Mouse (Mus musculus): ENCODE measurements around the gene Coq3.

Coq3 gene

GRCm38 (mm10) chr4:21879565-21880220 is at the start of gene Coq3:
TSS of gene Coq3 (plus strand) at chr4:21879673.
- in situ Hi-C loops (cut with MboI; ENCODE audit: low sequenced_read_pairs): no loop called here

GRCm38 (mm10) chr4:21832844-21833243 is 46.6 kb upstream of the Coq3 start:
- in situ Hi-C loops (cut with MboI; ENCODE audit: low sequenced_read_pairs): no loop called here

- in situ Hi-C loops (cut with MboI; ENCODE audit: low sequenced_read_pairs): no loop called here
These were observed 31.8 kb upstream of the Coq3 start, which contains the start of gene Pnisr for GRCm38 (mm10) chr4:21847481-21848286. TSS of gene Pnisr (plus strand) at chr4:21847583.

- in situ Hi-C loops (cut with MboI; ENCODE audit: low sequenced_read_pairs): no loop called here
These were observed 31.2 kb upstream of the Coq3 start for GRCm38 (mm10) chr4:21848287-21848630.

- in situ Hi-C loops (cut with MboI; ENCODE audit: low sequenced_read_pairs): no loop called here
These were observed 22.0 kb upstream of the Coq3 start for GRCm38 (mm10) chr4:21857481-21857880.

- in situ Hi-C loops (cut with MboI; ENCODE audit: low sequenced_read_pairs): no loop called here
These were observed 14.2 kb upstream of the Coq3 start for GRCm38 (mm10) chr4:21865226-21865625.

GRCm38 (mm10) chr4:21878776-21879175 is 697 bp upstream of the Coq3 start:
- in situ Hi-C loops (cut with MboI; ENCODE audit: low sequenced_read_pairs): no loop called here

- in situ Hi-C loops (cut with MboI; ENCODE audit: low sequenced_read_pairs): no loop called here
These were observed 3.3 kb downstream of the Coq3 start for GRCm38 (mm10) chr4:21882806-21883205.

GRCm38 (mm10) chr4:21885831-21886230 is 6.4 kb downstream of the Coq3 start:
- in situ Hi-C loops (cut with MboI; ENCODE audit: low sequenced_read_pairs): no loop called here

- in situ Hi-C loops (cut with MboI; ENCODE audit: low sequenced_read_pairs): no loop called here
These were observed 51.7 kb downstream of the Coq3 start, which contains the start of gene Faxc for GRCm38 (mm10) chr4:21930971-21931771. TSS of gene Faxc (plus strand) at chr4:21931329.

GRCm38 (mm10) chr4:21931772-21932630 is 52.5 kb downstream of the Coq3 start:
- in situ Hi-C loops (cut with MboI; ENCODE audit: low sequenced_read_pairs): no loop called here

- in situ Hi-C loops (cut with MboI; ENCODE audit: low sequenced_read_pairs): no loop called here
These were observed 55.9 kb downstream of the Coq3 start for GRCm38 (mm10) chr4:21935378-21935777.

- in situ Hi-C loops (cut with MboI; ENCODE audit: low sequenced_read_pairs): no loop called here
These were observed 57.0 kb downstream of the Coq3 start for GRCm38 (mm10) chr4:21936424-21936823.

- in situ Hi-C loops (cut with MboI; ENCODE audit: low sequenced_read_pairs): no loop called here
These were observed 58.4 kb downstream of the Coq3 start for GRCm38 (mm10) chr4:21937890-21938289.

- in situ Hi-C loops (cut with MboI; ENCODE audit: low sequenced_read_pairs): no loop called here
These were observed 65.2 kb downstream of the Coq3 start for GRCm38 (mm10) chr4:21944672-21945071.

- in situ Hi-C loops (cut with MboI; ENCODE audit: low sequenced_read_pairs): no loop called here
These were observed 72.0 kb downstream of the Coq3 start for GRCm38 (mm10) chr4:21951444-21951843.

- in situ Hi-C loops (cut with MboI; ENCODE audit: low sequenced_read_pairs): no loop called here
These were observed 72.8 kb downstream of the Coq3 start for GRCm38 (mm10) chr4:21952255-21952654.

GRCm38 (mm10) chr4:21957570-21958321 is 78.3 kb downstream of the Coq3 start:
- in situ Hi-C loops (cut with MboI; ENCODE audit: low sequenced_read_pairs): no loop called here
